Mouse (Mus musculus): Measurements from ENCODE around the gene Tspan5.

- no peak for TF ChIP-seq POLR2A (IDR thresholded peaks at IDR 0.05; ENCODE audit: extremely low read depth, insufficient read depth, low read length)
- no peak for TF ChIP-seq CTCF (IDR thresholded peaks at IDR 0.05; ENCODE audit: low read depth, low read length)
Observed at GRCm38 (mm10) chr3:138867149-138867848, 125.3 kb downstream of the Tspan5 start.

All from liver, adult 2 months (tissue).